Mouse (Mus musculus) lung, embryonic 16.5 days (tissue): ENCODE results near the gene Anxa1. TPM values are rescaled to one million over a fixed set of nuclear protein-coding genes. Genes with fewer than 3 reads are reported as not detected.

Experiments
- ATAC-seq: fragments of 200-750 bp; cut with Nextera tagmentation; 2 replicates; pipeline ENCODE4 v1.8.0; 2017; ENCODE audit warnings: low read depth, mild to moderate bottlenecking, moderate library complexity
- H3K27ac ChIP-seq: fragments of 300-500 bp; sonication (generic); 2 replicates; pipeline ENCODE4 v1.5.1; 2014; ENCODE audit warnings: mild to moderate bottlenecking, control low read depth, low read length
- H3K27me3 ChIP-seq: fragments of 300-500 bp; sonication (generic); 2 replicates; pipeline ENCODE4 v1.6.1; 2014; ENCODE audit warnings: low read depth, low read length, mixed read lengths; ENCODE audit not compliant: control insufficient read depth, insufficient read depth
- H3K36me3 ChIP-seq: fragments of 300-500 bp; sonication (generic); 2 replicates; pipeline ENCODE4 v1.6.1; 2014; ENCODE audit warnings: low read length; ENCODE audit not compliant: control insufficient read depth, insufficient read depth
- H3K4me1 ChIP-seq: fragments of 300-500 bp; sonication (generic); replicated peaks from 2 replicates; pipeline ENCODE4 v1.6.1; 2014; ENCODE audit warnings: low read length, mixed read lengths; ENCODE audit not compliant: control insufficient read depth, insufficient read depth
- H3K4me2 ChIP-seq: fragments of 300-500 bp; sonication (generic); 2 replicates; pipeline ENCODE4 v1.6.1; 2014; ENCODE audit warnings: low read depth, low read length, control low read depth
- H3K4me3 ChIP-seq: fragments of 300-500 bp; sonication (generic); 2 replicates; pipeline ENCODE4 v1.5.1; 2014; ENCODE audit warnings: mild to moderate bottlenecking, low read length, control low read depth
- H3K9ac ChIP-seq: fragments of 300-500 bp; sonication (generic); 2 replicates; pipeline ENCODE4 v1.6.1; 2014; ENCODE audit warnings: low read length, control low read depth
- H3K9me3 ChIP-seq: fragments of 300-500 bp; sonication (generic); 2 replicates; pipeline ENCODE4 v1.6.1; 2016; ENCODE audit warnings: low read length; ENCODE audit not compliant: control insufficient read depth
- WGBS: fragments of 180-500 bp; shearing (Covaris S2); extraction: QIAGEN DNeasy Blood & Tissue Kit; methylation state at CpG from one replicate; pipeline ENCODE4 v1.1.7; 2014; 5-methylcytosine and 5-hydroxymethylcytosine counted together
- polyA plus RNA-seq: library from polyadenylated mRNA; unstranded; fragments of >200 nt; fragmentation: Nextera tagmentation; extraction: Ambion mirVana; gene quantifications from 2 replicates; pipeline ENCODE4 v1.2.1, GENCODE M21; 2015

Anxa1 gene
- polyA plus RNA-seq, 1 experiment from 2014 or later, result 220 TPM

DNA sequence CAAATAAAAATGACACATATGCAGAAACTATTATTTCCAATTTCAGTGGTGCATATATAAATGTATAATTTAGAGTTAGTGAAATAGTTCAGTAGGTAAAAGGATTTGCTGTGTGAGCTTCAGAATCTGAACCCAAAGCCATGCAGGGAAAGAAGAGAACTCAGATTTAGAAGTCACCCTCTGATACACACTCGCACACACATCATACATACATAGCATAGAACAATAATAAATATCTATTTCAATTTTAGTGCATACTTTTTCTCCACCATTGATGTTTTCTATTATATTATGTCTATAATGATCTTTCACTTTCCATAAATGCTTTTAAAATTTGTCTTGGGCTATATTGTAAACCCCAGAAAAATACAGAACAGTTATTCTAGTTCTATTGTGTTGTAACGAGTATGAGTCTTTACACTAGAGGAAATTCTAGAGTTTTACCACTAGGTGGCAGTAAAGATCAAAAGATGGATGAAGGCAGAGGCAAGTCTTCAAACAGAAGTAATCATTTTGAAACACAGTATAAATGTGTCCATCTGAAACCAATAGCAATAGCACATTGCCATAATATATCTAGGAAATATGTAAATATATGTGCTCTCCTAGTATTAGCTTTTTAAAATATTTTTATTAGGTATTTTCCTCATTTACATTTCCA is 28.7 kb downstream of the Anxa1 start:
- Histone ChIP-seq H3K36me3 (no peaks in the 10 kb centered on the region), H3K27me3 (no peaks in the 10 kb centered on the region), H3K9me3 (no peaks in the 10 kb centered on the region), H3K4me3 (no peak overlapping the region), H3K9ac (no peak overlapping the region), H3K27ac (no peak overlapping the region), H3K4me2 (no peak overlapping the region), H3K4me1 (no peaks in the 10 kb centered on the region)
- 47% methylated on average over 2 of the region's 2 CpGs for WGBS
- peak; percentile 67; the same call in 1 of the 2 replicates for ATAC-seq

DNA sequence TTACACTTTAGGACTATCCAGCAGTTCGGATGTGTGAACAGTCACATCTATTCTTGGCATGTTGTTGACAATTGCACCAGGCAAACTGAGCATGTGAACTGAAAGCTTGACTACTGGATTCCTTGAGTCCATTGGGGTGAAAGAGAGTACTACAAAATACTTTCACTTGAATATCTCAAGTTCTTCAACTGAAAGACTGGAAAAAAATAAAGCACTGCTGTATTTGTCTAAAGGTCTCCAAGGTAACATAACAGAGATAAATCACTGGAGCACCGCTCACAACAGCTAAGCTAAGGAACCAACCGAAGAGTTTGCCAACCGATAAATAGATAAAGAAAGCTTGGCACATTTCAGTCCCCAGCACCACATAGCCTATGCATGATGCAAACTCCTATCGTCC is 32.1 kb downstream of the Anxa1 start:
- H3K4me2 ChIP-seq, result no peak overlapping the region
- ATAC-seq, result no peak
- WGBS, result 57% methylated on average over 5 of the region's 5 CpGs

DNA sequence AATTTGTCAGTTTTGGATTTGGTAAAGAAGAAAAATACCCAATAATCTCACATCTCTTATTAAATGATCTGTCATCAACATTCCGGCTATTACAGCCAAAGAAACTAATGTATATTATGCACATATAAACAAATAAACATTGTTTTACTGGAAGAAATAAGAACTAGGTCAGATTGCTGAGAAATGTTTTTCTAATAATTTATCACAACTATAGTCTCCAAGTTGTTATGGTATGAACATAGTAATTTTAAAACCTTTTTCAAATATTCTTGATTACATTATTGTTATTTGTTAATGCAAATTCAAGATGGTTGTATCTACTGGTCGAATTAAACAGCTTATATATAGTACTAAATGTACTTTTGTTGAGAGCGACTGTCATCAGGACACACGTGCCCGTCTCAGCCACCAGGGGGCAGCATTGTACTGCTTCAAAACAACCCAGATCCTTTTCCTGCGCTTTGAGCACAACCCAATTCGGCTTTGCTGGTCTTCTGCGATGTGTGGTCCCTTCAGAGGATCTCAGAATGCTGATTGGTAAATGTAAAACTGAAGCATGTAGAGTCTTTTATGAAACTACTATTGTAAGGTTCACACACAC is 45.3 kb downstream of the Anxa1 start:
- 4% methylated on average over 8 of the region's 8 CpGs for WGBS
- no peak overlapping the region for H3K9ac ChIP-seq
- H3K9me3 ChIP-seq, result no peaks in the 10 kb centered on the region
- H3K36me3 ChIP-seq, result no peaks in the 10 kb centered on the region
- no peak overlapping the region for H3K4me3 ChIP-seq
- H3K27ac ChIP-seq, result no peak overlapping the region
- no peaks in the 10 kb centered on the region for H3K27me3 ChIP-seq
- H3K4me1 ChIP-seq, result no peaks in the 10 kb centered on the region
- no peak overlapping the region for H3K4me2 ChIP-seq
- peak; percentile 71 for ATAC-seq

More for the DNA sequence above, 32.1 kb downstream of the Anxa1 start:
- H3K27ac ChIP-seq, result no peak overlapping the region
- H3K27me3 ChIP-seq, result no peaks in the 10 kb centered on the region
- no peaks in the 10 kb centered on the region for H3K9me3 ChIP-seq
- H3K36me3 ChIP-seq, result no peaks in the 10 kb centered on the region
- no peak overlapping the region for H3K4me3 ChIP-seq
- no peaks in the 10 kb centered on the region for H3K4me1 ChIP-seq
- no peak overlapping the region for H3K9ac ChIP-seq

DNA sequence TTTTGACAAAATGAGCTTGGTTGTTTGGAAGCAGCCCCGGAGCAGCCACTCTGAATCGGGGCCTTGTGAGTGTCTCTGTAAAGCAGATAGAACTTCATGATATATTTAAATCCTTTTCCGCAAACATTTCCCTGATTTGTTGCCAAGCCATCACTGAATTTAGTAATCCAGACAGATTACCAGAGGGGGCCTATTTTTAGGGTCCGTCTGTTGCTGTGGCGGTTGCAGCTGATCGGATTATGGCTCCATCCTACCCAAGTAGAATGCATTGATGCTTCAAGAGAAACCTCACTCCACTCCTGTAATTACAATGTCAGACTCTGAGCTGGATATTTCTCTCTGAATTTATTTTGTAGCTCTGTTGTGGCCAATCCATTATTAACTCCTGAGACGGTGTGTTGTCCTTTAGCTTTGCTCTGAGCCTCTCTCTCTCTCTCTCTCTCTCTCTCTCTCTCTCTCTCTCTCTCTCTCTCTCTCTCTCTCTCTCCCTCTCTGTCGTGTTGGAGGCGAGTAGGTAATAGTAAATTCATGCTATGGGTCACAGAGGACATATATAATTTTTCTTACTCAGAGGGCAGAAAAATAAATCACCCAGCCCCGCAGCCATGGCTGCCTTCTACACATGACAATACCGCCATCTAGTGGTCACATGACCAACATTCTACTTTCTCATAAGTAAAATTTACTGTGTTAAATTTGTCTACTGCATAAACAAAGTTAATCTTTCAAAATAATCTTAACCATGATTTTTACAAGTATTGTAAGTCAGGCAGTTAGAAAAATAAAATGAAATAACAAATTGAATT is 46.0 kb downstream of the Anxa1 start:
- 31% methylated on average over 11 of the region's 11 CpGs for WGBS
- H3K9me3 ChIP-seq, result no peaks in the 10 kb centered on the region; the same call in 1 of the 2 replicates
- H3K27me3 ChIP-seq, result no peaks in the 10 kb centered on the region
- no peak overlapping the region for H3K27ac ChIP-seq
- H3K4me1 ChIP-seq, result no peaks in the 10 kb centered on the region
- H3K36me3 ChIP-seq, result no peaks in the 10 kb centered on the region
- peak; percentile 64; the same call in 1 of the 2 replicates for ATAC-seq
- peak overlapping the region; percentile 43 for H3K4me2 ChIP-seq
- H3K4me3 ChIP-seq, result no peak overlapping the region; the same call in 1 of the 2 replicates
- no peak overlapping the region for H3K9ac ChIP-seq

DNA sequence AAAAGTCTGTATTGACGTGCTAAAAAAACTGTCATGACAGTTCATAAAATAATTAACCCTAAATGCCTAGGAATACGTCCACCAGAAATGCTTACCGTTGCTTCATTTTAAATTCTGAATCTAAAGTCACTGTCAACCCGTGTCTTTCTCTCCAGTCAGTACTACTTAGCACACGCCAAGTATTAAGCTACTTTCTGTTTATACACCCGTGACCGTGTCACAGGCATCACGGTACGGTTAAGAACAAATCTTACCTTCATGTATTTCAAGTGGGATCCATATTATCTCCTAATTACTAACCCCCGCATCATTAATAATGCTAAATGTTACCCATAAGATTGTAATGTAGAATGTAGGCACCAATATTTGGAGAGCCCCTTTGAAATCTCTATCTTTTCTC is 46.7 kb downstream of the Anxa1 start:
- Histone ChIP-seq H3K36me3 (no peaks in the 10 kb centered on the region), H3K27me3 (no peaks in the 10 kb centered on the region), H3K4me1 (no peaks in the 10 kb centered on the region), H3K4me2 (peak overlapping the region; percentile 43), H3K9ac (no peak overlapping the region), H3K4me3 (no peak overlapping the region; the same call in 1 of the 2 replicates), H3K27ac (no peak overlapping the region), H3K9me3 (no peaks in the 10 kb centered on the region; the same call in 1 of the 2 replicates)
- ATAC-seq, result no peak
- WGBS, result 34% methylated on average over 10 of the region's 10 CpGs

Other genes with a start within 250 kb of the Anxa1 start
- 28.1 and 31.8 TPM in 2 replicates for gene Aldh1a1, start 101.8 kb upstream of the Anxa1 start, polyA plus RNA-seq